In the genomic region with DNA sequence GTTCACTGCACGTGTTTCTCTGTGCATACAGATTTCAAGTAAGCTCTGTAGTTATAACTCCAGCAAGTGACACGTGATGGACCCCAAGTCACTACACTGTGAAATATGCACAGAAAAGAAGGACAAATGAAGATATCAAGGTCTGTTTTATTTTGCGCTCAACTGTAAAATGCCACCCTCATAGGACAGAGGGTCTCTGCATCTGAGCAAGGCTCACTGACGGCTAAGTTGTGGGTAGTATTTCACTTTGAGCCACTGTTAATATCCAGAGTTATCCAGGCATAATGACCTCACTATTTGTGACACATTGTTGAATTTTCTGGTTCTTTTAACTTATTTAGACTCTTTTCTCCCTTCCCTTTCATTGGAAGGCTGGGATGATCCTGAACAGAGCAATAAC, we compare ENCODE assay signal across 26 mouse cellular contexts.
"Had no signal": no experiment of that assay in that cellular context is flagged by ENCODE, and none has a peak within 500 bp of the region (broad histone marks: within the 10 kb centered on the region; RNA-seq: fewer than 3 reads in every experiment).

No protein-coding gene starts in this region.

- H3K4me3 ChIP-seq: heart, adult 2 months; heart, embryonic 13.5 days; heart, embryonic 15.5 days; hindbrain, embryonic 13.5 days; hindbrain, embryonic 15.5 days; layer of hippocampus, adult 2 months; left cerebral cortex, adult 2 months; limb, embryonic 10.5 days; limb, embryonic 12.5 days; liver, embryonic 13.5 days; liver, embryonic 15.5 days had no signal

- H3K27ac ChIP-seq: heart, adult 2 months; heart, embryonic 13.5 days; heart, embryonic 15.5 days; hindbrain, embryonic 13.5 days; hindbrain, embryonic 15.5 days; hindbrain, postnatal 0 days; layer of hippocampus, adult 2 months; left cerebral cortex, adult 2 months; limb, embryonic 10.5 days; limb, embryonic 12.5 days; liver, embryonic 13.5 days; liver, embryonic 15.5 days had no signal

- H3K9ac ChIP-seq: heart, embryonic 13.5 days; heart, embryonic 15.5 days; hindbrain, embryonic 13.5 days; hindbrain, embryonic 15.5 days; limb, embryonic 12.5 days; liver, embryonic 13.5 days; liver, embryonic 15.5 days had no signal

- DNase-seq: gastrocnemius, postnatal 14 days; gastrocnemius, postnatal 36 days; heart, adult 11 months; heart, adult 2 months; heart, postnatal 14 days; heart, postnatal 36 days; kidney, adult 11 months; kidney, adult 2 months; kidney, postnatal 10 days; kidney, postnatal 25 days; kidney, postnatal 4 days; liver; liver, embryonic 13.5 days had no signal

- H3K4me1 ChIP-seq: heart, embryonic 13.5 days; heart, embryonic 15.5 days; hindbrain, embryonic 13.5 days; hindbrain, embryonic 15.5 days; limb, embryonic 10.5 days; limb, embryonic 12.5 days; liver, embryonic 13.5 days; liver, embryonic 15.5 days had no signal

- H3K9me3 ChIP-seq: heart, embryonic 13.5 days; heart, embryonic 15.5 days; hindbrain, embryonic 13.5 days; hindbrain, embryonic 15.5 days; limb, embryonic 10.5 days; limb, embryonic 12.5 days; liver, embryonic 13.5 days; liver, embryonic 15.5 days had no signal

- H3K36me3 ChIP-seq: heart, embryonic 13.5 days; heart, embryonic 15.5 days; hindbrain, embryonic 13.5 days; hindbrain, embryonic 15.5 days; limb, embryonic 10.5 days; limb, embryonic 12.5 days; liver, embryonic 13.5 days; liver, embryonic 15.5 days had no signal

- ATAC-seq: hindbrain, postnatal 0 days; intestine, embryonic 16.5 days had no signal

- H3K4me2 ChIP-seq: heart, embryonic 11.5 days; heart, embryonic 13.5 days; heart, embryonic 15.5 days; hindbrain, embryonic 13.5 days; hindbrain, embryonic 15.5 days; limb, embryonic 12.5 days; liver, embryonic 11.5 days; liver, embryonic 13.5 days; liver, embryonic 15.5 days had no signal

- H3K27me3 ChIP-seq: heart, embryonic 13.5 days; heart, embryonic 15.5 days; hindbrain, embryonic 13.5 days; hindbrain, embryonic 15.5 days; limb, embryonic 12.5 days; liver, embryonic 13.5 days; liver, embryonic 15.5 days had no signal
